Mouse (Mus musculus): ENCODE data around the gene Gm21983. TPM values are rescaled to one million over a fixed set of nuclear protein-coding genes. Genes with fewer than 3 reads are reported as not detected.

The Gm21983 gene
- not detected for total RNA-seq (2023)

GRCm38 (mm10) chr7:27180837-27181695 lies at the start of gene Gm21983, which contains the start of gene Mia:
Gm21983 (minus strand) TSS chr7:27181086.
Mia (minus strand) TSS chr7:27181157.

DNA sequence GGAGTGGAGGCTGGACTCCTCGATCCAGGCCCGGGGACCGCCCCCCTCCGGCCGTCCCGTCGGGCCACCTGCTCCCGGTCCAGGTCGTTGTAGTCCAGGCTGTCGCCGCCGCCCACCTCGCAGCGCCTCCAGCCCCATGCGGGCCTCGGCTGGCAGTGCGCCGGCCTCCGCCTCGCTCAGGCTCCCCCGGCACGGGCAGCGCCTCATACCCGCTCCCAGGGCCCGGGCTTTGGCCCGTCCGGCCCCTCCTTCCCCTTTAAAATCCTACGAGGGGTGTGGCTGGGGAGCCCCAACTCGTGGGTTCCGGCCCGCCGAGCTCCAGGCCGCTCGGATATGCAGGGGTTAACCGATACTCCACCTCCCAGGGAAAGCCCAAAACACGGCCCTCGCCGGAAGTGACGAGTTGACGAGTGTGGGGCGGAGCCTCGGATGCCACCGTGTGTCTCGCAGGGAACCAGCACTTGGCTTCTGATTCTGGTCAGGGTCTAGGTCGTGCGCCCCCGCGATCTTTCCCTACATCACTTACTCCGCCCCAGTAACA lies 47.5 kb upstream of the Gm21983 start, which contains the start of gene Itpkc:
Itpkc (minus strand) TSS at position 381 of the 541 bp plus-strand sequence.

DNA sequence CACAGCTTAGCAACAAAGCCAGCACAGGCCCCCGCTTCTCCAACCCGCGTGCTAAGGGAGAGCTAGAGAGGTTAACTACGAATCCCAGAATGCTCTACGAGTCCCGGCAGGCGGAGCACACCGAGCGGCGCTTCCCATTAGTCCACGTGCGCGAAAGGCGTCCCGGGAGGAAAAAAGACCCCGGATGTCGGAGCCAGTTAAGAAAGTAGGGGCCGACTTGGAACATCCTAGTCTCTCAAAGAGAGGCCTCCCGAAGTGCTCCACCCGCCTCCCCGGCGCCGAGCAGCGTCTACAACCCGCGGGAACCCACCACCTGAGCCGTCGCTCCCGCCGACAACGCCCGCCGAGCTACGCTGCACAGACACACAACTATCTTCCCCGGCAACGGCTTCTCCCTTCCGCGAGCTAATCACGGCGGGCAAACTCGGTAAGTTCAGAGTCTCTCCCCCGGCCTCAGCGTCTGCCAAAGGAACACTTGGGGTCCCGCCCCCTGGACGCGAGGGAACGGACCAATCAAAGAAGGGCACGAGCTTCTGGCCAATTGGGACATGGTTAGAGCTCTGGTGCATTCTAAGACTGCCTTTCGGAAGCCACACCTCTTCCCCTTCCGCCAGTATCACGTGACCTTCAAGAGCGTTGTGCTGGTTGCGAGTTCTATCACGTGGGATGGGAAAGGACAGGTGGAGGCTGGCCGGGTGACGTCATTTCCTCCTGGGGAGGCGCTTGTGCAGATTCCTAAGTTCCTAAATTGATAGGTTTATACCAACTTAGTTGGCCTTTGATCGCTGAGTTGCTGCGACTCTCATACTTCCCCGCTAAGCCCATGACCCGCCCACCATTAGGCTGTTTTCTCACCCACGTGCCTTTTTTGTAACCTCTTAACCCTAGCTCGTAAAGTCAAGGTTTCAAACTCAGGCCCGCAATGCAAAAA lies 15.1 kb upstream of the Gm21983 start, which contains the start of the genes BC024978 and Snrpa:
BC024978 (plus strand) TSS at position 101 of the 931 bp plus-strand sequence.
Snrpa (minus strand) TSS at position 591 of the 931 bp plus-strand sequence.

GRCm38 (mm10) chr7:27178324-27179216 lies 2.3 kb downstream of the Gm21983 start, which contains the start of gene Rab4b:
Rab4b (minus strand) TSS chr7:27178896.

GRCm38 (mm10) chr7:27166614-27167474 lies 14.0 kb downstream of the Gm21983 start, which contains the start of gene Egln2:
Egln2 (minus strand) TSS chr7:27166802.

DNA sequence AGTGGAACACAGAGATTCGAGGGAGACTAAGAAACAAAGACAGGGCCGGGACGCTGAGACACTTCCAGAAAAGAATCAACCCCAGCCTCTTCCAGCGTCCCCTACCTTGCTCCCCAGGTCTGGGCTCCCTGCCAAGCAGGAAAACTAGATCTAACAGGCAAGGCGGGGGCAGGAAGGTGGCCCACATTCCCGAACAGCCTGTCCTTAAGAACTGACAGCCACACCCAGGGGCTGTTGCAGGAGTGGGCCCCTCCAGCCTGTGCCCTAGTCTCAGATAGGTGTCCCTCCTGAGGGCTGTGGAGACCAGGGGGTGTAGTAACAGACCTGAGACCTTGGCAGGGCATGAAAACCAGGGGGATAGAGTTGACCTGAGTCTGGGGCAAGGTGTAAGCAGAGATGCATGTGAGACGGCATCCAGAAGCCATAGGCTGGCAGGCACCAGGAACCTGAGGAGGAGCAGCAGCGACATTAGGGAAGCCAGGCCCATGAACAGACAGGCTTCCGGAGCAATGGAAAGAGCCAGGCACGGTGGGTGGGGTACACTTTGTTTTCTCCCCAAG lies 27.6 kb downstream of the Gm21983 start, which contains the start of gene Cyp2t4:
Cyp2t4 (plus strand) TSS at position 510 of the 560 bp plus-strand sequence.

DNA sequence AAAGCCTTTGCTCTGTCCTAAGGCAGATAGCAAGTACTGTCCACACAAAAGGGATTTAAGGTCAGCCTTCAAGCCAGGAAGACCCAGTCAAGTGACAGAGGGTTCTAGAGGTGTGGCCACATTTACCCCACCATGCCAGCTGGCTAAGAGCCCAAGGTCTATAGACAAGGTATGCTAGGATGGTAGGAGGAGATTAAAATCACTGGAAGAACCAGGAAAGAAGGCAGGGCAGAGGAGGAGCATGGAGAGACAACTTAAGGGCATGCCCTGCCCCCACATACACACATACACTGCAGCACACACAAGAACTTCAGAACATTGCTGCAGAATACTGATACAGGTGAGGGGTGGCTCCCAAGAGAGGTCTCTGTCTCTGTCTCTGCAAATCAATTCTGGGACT lies 61.2 kb downstream of the Gm21983 start, which contains the start of gene Cyp2f2:
Cyp2f2 (plus strand) TSS at position 234 of the 400 bp plus-strand sequence.

Other genes starting within 250 kb of the Gm21983 start
- gene Cyp2a22, start 241.7 kb downstream of the Gm21983 start, total RNA-seq (2023) = not detected
- gene Cyp2a12, start 152.0 kb downstream of the Gm21983 start, total RNA-seq (2023) = not detected
- not detected for gene Cyp2f2, start 61.2 kb downstream of the Gm21983 start, total RNA-seq (2023)
- gene Cyp2t4, start 27.4 kb downstream of the Gm21983 start, total RNA-seq (2023) = not detected
- 10 to 100 TPM; 43.3 to 45.3 TPM for gene Egln2, start 14.3 kb downstream of the Gm21983 start, total RNA-seq (2023)
- 10 to 100 TPM; 96.8 to 98.1 TPM for gene Rab4b, start 2.2 kb downstream of the Gm21983 start, total RNA-seq (2023)
- gene Mia, start 71 bp upstream of the Gm21983 start, total RNA-seq (2023) = not detected
- 1 to 10 TPM; 3.2 to 3.3 TPM for gene BC024978, start 14.7 kb upstream of the Gm21983 start, total RNA-seq (2023)
- gene Snrpa, start 15.2 kb upstream of the Gm21983 start, total RNA-seq (2023) = 10 to 100 TPM; 41.5 to 50.3 TPM
- 10 to 100 TPM in 1 of 2 experiments, 1 to 10 TPM in 1; 9.0 to 10.4 TPM for gene Itpkc, start 47.6 kb upstream of the Gm21983 start, total RNA-seq (2023)
- gene Coq8b, start 51.9 kb upstream of the Gm21983 start, total RNA-seq (2023) = 10 to 100 TPM; 19.5 to 21.4 TPM
- 1 to 10 TPM; 5.7 to 6.9 TPM for gene Numbl, start 77.3 kb upstream of the Gm21983 start, total RNA-seq (2023)
- under 1 TPM; 0.33 to 0.51 TPM for gene Ltbp4, start 156.6 kb upstream of the Gm21983 start, total RNA-seq (2023)
- gene Shkbp1, start 174.9 kb upstream of the Gm21983 start, total RNA-seq (2023) = 100 to 1,000 TPM; 100 to 108 TPM
- gene Gm20479, start 176.3 kb upstream of the Gm21983 start, total RNA-seq (2023) = 10 to 100 TPM in 1 of 2 experiments, not detected in 1; 10.9 TPM

Measured in neutrophil, adult 59 days (primary cell).